Comparison of ENCODE assay signal across 13 mouse cellular contexts in genomic region chr17:75010955-75011354, GRCm38 (mm10).
"Had no signal": no experiment of that assay in that cellular context is flagged by ENCODE, and none has a peak within 500 bp of the region (broad histone marks: within the 10 kb centered on the region; RNA-seq: fewer than 3 reads in every experiment).

No protein-coding gene starts in this region.

- H3K27me3 ChIP-seq: stomach, embryonic 15.5 days had no signal

- H3K27ac ChIP-seq: kidney, postnatal 0 days; layer of hippocampus, adult 2 months; limb, embryonic 10.5 days; liver, embryonic 15.5 days; midbrain, embryonic 13.5 days; stomach, embryonic 15.5 days had no signal

- DNase-seq: kidney, adult 9 months; kidney, postnatal 36 days; lung, embryonic 14.5 days; lung, postnatal 10 days; right cerebral cortex, postnatal 14 days; thymus, adult 2 months; thymus, postnatal 25 days had no signal

- H3K9me3 ChIP-seq: limb, embryonic 10.5 days; liver, embryonic 15.5 days; midbrain, embryonic 13.5 days; stomach, embryonic 15.5 days had no signal

- ATAC-seq: midbrain, embryonic 13.5 days had no signal

- H3K4me3 ChIP-seq: layer of hippocampus, adult 2 months; limb, embryonic 10.5 days; liver, embryonic 15.5 days; midbrain, embryonic 13.5 days; stomach, embryonic 15.5 days had no signal

- H3K9ac ChIP-seq: liver, embryonic 15.5 days; lung, embryonic 14.5 days; midbrain, embryonic 13.5 days; stomach, embryonic 15.5 days had no signal

- H3K4me2 ChIP-seq: liver, embryonic 15.5 days; lung, embryonic 14.5 days; midbrain, embryonic 13.5 days; stomach, embryonic 15.5 days had no signal

- H3K36me3 ChIP-seq: liver, embryonic 15.5 days; midbrain, embryonic 13.5 days; stomach, embryonic 15.5 days had no signal
